Mouse (Mus musculus): ENCODE data around the gene Pts. TPM values are rescaled to one million over a fixed set of nuclear protein-coding genes. Genes with fewer than 3 reads are reported as not detected.

Gene Pts
- 267 TPM for polyA plus RNA-seq (2014; fragmentation: Illumina TruSeq; extraction: RNeasy Lipid Tissue Mini Kit (QIAGEN cat#74804); ENCODE audit: low read depth, low replicate concordance)

GRCm38 (mm10) chr9:50528293-50528892, at the start of gene Pts:
Pts (minus strand) TSS chr9:50528724.

DNA sequence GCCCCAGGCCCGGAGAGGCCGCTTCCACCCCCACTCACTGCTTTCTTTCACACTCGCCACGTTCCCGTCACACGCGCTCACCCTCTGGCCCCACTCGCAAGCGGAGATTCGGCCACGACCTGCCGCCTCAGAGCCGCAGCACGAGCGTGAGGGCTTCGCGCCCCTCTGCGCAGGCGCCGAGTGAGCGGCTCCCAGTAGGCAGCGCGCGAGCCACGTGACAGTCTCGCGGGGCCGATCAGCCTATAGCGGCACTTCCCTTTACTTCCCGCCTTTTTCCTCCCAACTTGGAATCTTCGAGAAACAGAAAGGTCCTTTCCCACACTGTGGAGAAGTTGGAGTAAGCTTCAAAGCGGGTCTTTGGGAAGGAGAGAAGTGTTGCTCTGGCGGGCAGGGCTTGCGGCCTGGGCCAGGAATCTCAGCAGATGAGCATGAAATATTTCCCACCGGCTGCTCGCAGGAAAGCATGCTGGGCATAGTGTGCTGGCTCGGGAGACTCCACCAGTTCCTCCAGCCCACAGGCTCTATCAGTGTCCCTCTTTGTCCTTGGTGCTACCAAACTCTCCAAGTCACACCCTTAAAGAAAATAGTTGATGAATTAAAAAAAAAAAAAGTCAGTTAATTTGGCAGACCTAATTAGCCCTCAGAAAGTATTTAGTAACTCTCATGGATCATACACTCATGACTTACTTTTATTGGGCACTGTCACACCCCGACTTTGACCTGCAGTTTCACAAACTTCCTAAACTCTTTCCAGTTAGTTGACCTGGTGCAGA, 32.8 kb upstream of the Pts start, which contains the start of gene Tex12:
Tex12 (minus strand) TSS at position 181 of the 773 bp plus-strand sequence.

DNA sequence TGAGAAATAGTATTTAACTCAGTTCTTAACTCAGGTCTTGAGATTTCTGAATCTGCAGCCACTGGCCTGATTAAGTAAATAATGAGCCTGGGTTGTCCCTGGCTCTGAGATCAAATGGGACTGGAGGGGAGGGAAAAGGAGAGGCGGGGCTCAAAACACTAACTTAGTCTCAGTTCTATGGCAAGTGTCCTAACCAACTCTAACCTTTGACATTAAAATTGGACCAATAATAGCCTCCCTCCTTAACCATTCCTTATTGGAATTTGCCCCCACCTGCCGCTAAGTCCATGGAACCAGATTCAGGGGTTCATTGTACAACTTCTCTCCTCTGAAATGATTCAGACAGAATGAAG, 26.5 kb upstream of the Pts start, which contains the start of gene Bco2:
Bco2 (minus strand) TSS at position 88 of the 353 bp plus-strand sequence.

GRCm38 (mm10) chr9:50554241-50555093, 25.9 kb upstream of the Pts start, which contains the start of gene Il18:
Il18 (plus strand) TSS chr9:50554827.

DNA sequence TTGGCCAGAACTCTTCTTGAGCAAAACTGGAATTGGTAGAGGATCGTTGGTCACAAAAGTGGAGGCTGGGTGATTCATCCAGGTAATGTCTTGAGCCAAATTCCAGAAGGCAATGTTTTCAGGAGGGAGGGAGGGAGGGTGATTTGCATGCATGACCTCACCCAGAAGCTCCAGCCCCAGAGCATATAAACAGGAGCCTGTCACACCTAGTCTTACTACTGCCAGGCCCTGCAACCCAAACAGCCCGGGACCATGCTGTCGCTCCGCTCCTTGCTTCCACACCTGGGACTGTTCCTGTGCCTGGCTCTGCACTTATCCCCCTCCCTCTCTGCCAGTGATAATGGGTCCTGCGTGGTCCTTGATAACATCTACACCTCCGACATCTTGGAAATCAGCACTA, 34.2 kb downstream of the Pts start, which contains the start of gene Plet1:
Plet1 (plus strand) TSS at position 215 of the 400 bp plus-strand sequence.

Other genes with a start within 250 kb of the Pts start
- gene Rpl10-ps3, start 183.8 kb downstream of the Pts start, polyA plus RNA-seq (2014; fragmentation: Illumina TruSeq; extraction: RNeasy Lipid Tissue Mini Kit (QIAGEN cat#74804); ENCODE audit: low read depth, low replicate concordance), result 104 TPM
- gene Plet1, start 34.2 kb downstream of the Pts start, polyA plus RNA-seq (2014; fragmentation: Illumina TruSeq; extraction: RNeasy Lipid Tissue Mini Kit (QIAGEN cat#74804); ENCODE audit: low read depth, low replicate concordance), result 42.2 TPM
- 9.1 TPM for gene Il18, start 26.1 kb upstream of the Pts start, polyA plus RNA-seq (2014; fragmentation: Illumina TruSeq; extraction: RNeasy Lipid Tissue Mini Kit (QIAGEN cat#74804); ENCODE audit: low read depth, low replicate concordance)
- gene Bco2, start 26.5 kb upstream of the Pts start, polyA plus RNA-seq (2014; fragmentation: Illumina TruSeq; extraction: RNeasy Lipid Tissue Mini Kit (QIAGEN cat#74804); ENCODE audit: low read depth, low replicate concordance), result 13.1 TPM
- gene Tex12, start 32.6 kb upstream of the Pts start, polyA plus RNA-seq (2014; fragmentation: Illumina TruSeq; extraction: RNeasy Lipid Tissue Mini Kit (QIAGEN cat#74804); ENCODE audit: low read depth, low replicate concordance), result not detected
- 501 TPM for gene Sdhd, start 75.1 kb upstream of the Pts start, polyA plus RNA-seq (2014; fragmentation: Illumina TruSeq; extraction: RNeasy Lipid Tissue Mini Kit (QIAGEN cat#74804); ENCODE audit: low read depth, low replicate concordance)
- gene Timm8b, start 75.2 kb upstream of the Pts start, polyA plus RNA-seq (2014; fragmentation: Illumina TruSeq; extraction: RNeasy Lipid Tissue Mini Kit (QIAGEN cat#74804); ENCODE audit: low read depth, low replicate concordance), result 186 TPM
- 11.1 TPM for gene Pih1d2, start 88.6 kb upstream of the Pts start, polyA plus RNA-seq (2014; fragmentation: Illumina TruSeq; extraction: RNeasy Lipid Tissue Mini Kit (QIAGEN cat#74804); ENCODE audit: low read depth, low replicate concordance)
- gene Nkapd1, start 88.7 kb upstream of the Pts start, polyA plus RNA-seq (2014; fragmentation: Illumina TruSeq; extraction: RNeasy Lipid Tissue Mini Kit (QIAGEN cat#74804); ENCODE audit: low read depth, low replicate concordance), result 70.3 TPM
- gene Dlat, start 131.1 kb upstream of the Pts start, polyA plus RNA-seq (2014; fragmentation: Illumina TruSeq; extraction: RNeasy Lipid Tissue Mini Kit (QIAGEN cat#74804); ENCODE audit: low read depth, low replicate concordance), result 252 TPM
- 14.0 TPM for gene Dixdc1, start 210.8 kb upstream of the Pts start, polyA plus RNA-seq (2014; fragmentation: Illumina TruSeq; extraction: RNeasy Lipid Tissue Mini Kit (QIAGEN cat#74804); ENCODE audit: low read depth, low replicate concordance)
- gene 2310030G06Rik, start 217.8 kb upstream of the Pts start, polyA plus RNA-seq (2014; fragmentation: Illumina TruSeq; extraction: RNeasy Lipid Tissue Mini Kit (QIAGEN cat#74804); ENCODE audit: low read depth, low replicate concordance), result 80.6 TPM
- gene Cryab, start 222.6 kb upstream of the Pts start, polyA plus RNA-seq (2014; fragmentation: Illumina TruSeq; extraction: RNeasy Lipid Tissue Mini Kit (QIAGEN cat#74804); ENCODE audit: low read depth, low replicate concordance), result 43.4 TPM
- not detected for gene Hspb2, start 223.6 kb upstream of the Pts start, polyA plus RNA-seq (2014; fragmentation: Illumina TruSeq; extraction: RNeasy Lipid Tissue Mini Kit (QIAGEN cat#74804); ENCODE audit: low read depth, low replicate concordance)
- 8.9 TPM for gene Fdxacb1, start 239.5 kb upstream of the Pts start, polyA plus RNA-seq (2014; fragmentation: Illumina TruSeq; extraction: RNeasy Lipid Tissue Mini Kit (QIAGEN cat#74804); ENCODE audit: low read depth, low replicate concordance)
- 7.4 TPM for gene Alg9, start 246.3 kb upstream of the Pts start, polyA plus RNA-seq (2014; fragmentation: Illumina TruSeq; extraction: RNeasy Lipid Tissue Mini Kit (QIAGEN cat#74804); ENCODE audit: low read depth, low replicate concordance)
- gene 1110032A03Rik, start 246.8 kb upstream of the Pts start, polyA plus RNA-seq (2014; fragmentation: Illumina TruSeq; extraction: RNeasy Lipid Tissue Mini Kit (QIAGEN cat#74804); ENCODE audit: low read depth, low replicate concordance), result 164 TPM